Mouse (Mus musculus) frontal cortex, postnatal 36 days (tissue): ENCODE measurements at regions not wholly inside any gene's neighbourhood (a gene's known extent, or its start where the extent isn't known, plus 50 kb on each side); places are given as distances from the start of the nearest gene placed in this dataset.

Experiments used
- DNase-seq, 2 experiments: peaks; one replicate each; pipeline ENCODE4 v3.0.0; 2022; ENCODE audit warnings: low spot score in 2 of 2

- DNase-seq = no peak
Observed at GRCm38 (mm10) chr3:112985094-112985636, 273.5 kb downstream of the Amy2a5 start.

DNA sequence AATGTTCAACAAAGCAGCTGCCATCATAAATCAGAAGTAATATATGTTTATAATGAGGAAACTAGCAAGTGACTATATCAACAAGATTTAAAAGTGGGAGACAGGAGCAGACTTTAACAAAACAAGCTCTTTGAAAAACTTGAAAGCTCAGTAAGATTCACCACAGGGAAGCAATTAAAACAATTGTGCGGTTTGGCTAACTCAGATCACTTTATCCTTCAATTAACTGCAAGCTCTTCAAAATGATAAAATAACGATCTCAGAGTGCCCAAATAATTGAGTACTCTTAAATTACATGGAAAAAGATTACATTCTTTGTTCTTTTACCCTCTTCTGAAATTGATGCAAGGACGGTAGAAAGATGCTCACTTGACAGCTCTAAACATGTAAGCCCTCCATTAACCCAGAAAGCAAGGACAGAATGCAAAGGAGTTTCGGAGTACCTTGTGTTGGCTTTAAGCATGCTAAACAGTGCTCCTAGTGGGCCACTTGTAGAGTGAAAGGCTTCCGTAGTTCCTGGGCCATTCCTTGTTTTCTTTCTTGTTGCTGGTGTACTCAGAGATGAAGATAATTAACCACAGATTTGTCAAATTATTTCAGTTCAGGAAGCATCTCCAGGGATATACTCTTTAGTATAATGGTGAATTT lies 305.1 kb downstream of the Amy2a5 start:
- DNase-seq = no peak

DNA sequence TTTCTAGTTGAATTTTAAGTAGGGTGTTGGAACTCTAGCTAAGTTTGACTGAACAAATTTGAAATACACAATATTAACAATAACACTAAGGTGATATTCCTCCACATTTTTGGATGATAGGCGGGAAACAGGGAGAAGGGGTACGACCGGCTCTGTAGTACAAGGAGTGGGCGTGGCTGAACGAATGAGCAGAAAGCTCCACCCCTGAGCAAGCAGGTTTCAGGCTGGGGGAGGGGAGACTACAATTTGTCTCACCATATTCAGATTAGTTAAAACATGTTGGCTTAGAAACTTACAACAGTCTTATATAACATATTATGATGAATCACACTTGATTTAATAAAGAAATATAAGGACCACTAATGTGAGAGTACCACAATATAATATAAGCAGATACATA lies 306.4 kb downstream of the Amy2a5 start:
- no peak for DNase-seq

GRCm38 (mm10) chr3:112942036-112942626 lies 316.5 kb downstream of the Amy2a5 start:
- DNase-seq = peak in 1 of 2 experiments; percentile 8
